ENCODE assay signal across 8 mouse cellular contexts in the genomic region with DNA sequence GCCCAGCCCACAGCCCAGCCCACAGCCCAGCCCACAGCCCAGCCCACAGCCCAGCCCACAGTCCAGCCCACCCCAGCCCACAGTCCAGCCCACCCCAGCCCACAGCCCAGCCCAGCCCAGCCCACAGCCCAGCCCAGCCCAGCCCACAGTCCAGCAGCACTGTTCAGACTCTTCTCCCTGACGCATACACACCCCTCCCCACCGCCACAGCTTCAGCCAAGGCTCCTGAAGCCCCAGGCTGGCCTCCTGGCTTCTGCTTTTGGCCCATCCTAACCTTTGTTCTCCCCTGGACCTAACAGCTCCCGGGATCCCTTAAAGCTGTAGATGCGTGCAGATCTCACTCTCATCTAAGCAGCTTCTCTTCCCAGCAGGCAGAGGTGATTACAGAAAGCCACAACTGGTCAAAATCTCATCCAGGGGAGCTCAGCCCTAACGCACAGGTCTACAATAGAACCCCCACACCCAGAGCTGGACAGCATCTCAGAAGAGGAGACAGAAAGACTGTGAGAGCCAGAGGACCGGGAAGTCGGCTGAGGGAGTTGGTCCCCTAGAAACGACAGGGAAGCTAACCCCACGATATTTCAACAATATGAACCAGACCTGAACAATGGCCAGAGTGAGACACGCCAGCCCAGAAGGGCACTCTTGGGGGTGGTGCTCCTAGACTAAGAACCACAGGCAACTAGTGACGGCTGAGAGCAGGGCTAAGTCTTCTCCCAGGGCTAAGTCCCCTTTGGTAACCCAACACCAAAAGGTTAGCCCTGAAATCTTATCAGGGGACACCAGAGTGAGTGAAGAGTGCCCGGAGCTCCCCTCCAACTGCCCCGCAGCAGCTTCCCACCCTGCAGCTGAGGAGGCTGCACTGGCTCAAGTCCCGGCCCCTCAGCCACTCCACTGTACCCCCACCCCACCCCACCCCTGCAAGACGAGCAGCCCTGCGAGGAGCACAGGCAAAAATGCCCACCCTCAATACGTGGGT. TPM values are rescaled to one million over a fixed set of nuclear protein-coding genes. Genes with fewer than 3 reads are reported as not detected.
DNase-seq lines count a peak whose midpoint lies in the region; ATAC-seq lines count a peak whose summit lies in the region.

No protein-coding gene starts in this region.

- no peaks in the 10 kb centered on the region for H3K36me3 ChIP-seq in midbrain, embryonic 11.5 days (ENCODE audit: control insufficient read depth, insufficient read depth, low read length)

- H3K4me3 ChIP-seq in midbrain, embryonic 11.5 days (ENCODE audit: low read depth, low read length): no peak overlapping the region

- DNase-seq in ovary, adult 18-20 months (ENCODE audit: low spot score): peak; percentile 38
- DNase-seq in ovary, postnatal 14 days (ENCODE audit: low spot score): no peak
- DNase-seq in kidney, postnatal 36 days: peak; percentile 72 to 76
- DNase-seq in midbrain, embryonic 11.5 days (ENCODE audit: low spot score, missing footprints): peak; percentile 93
- no peak for DNase-seq in cerebellum, postnatal 36 days

- H3K9me3 ChIP-seq in midbrain, embryonic 11.5 days (ENCODE audit: control insufficient read depth, low read length): no peaks in the 10 kb centered on the region

- no peaks in the 10 kb centered on the region for H3K27me3 ChIP-seq in midbrain, embryonic 11.5 days (ENCODE audit: control insufficient read depth, insufficient read depth, low read length)

- H3K9ac ChIP-seq in midbrain, embryonic 11.5 days (ENCODE audit: low read length): peak overlapping the region; percentile 10

- H3K27ac ChIP-seq in midbrain, embryonic 11.5 days (ENCODE audit: low read depth, low read length): peak overlapping the region; percentile 44; the same call in 1 of the 2 replicates

- WGBS in midbrain, embryonic 11.5 days: 25% methylated on average over 17 of the region's 17 CpGs

- H3K4me1 ChIP-seq in midbrain, embryonic 11.5 days (ENCODE audit: control insufficient read depth, insufficient read depth, low read length): peaks cover 10% of the 10 kb centered on the region

- ATAC-seq in granulocyte monocyte progenitor cell, adult 5-6 weeks (replicated peaks; ENCODE audit: poor library complexity, severe bottlenecking): peak; percentile 44
- ATAC-seq in midbrain, embryonic 11.5 days (ENCODE audit: low FRiP score): peak; percentile 85
- no peak for ATAC-seq in CD4-positive, CD25-positive, alpha-beta regulatory T cell, adult 4 months
- no peak for ATAC-seq in monocyte, adult 5-6 weeks (replicated peaks; ENCODE audit: insufficient number of reproducible peaks, low FRiP score, low TSS enrichment, poor library complexity, severe bottlenecking)

- H3K4me2 ChIP-seq in midbrain, embryonic 11.5 days: peak overlapping the region; percentile 30

RNA-seq across cellular contexts. Expression of a gene that starts 14.7 kb away (rescaled TPM):
- 25.7 and 31.0 TPM in 2 replicates for total RNA-seq in granulocyte monocyte progenitor cell, adult 5-6 weeks (2014; fragmentation: Nextera tagmentation)
- total RNA-seq in granulocyte monocyte progenitor cell, adult 5-6 weeks (2017): 26.8 and 38.7 TPM in 2 replicates
- 10.1 and 11.4 TPM in 2 replicates for polyA plus RNA-seq in midbrain, embryonic 11.5 days (2014; fragmentation: Nextera tagmentation; extraction: Ambion mirVana)
- polyA plus RNA-seq in CD4-positive, CD25-positive, alpha-beta regulatory T cell, adult 4 months (2017; shearing (Covaris generic)): 1 to 10 TPM; 5.7 to 9.5 TPM
- 90.8 to 94.9 TPM (median 92.1 TPM) in 3 replicates for total RNA-seq in monocyte, adult 5-6 weeks (2017)

RNA-seq across cellular contexts. Expression of a gene that starts 26.9 kb away (rescaled TPM):
- 9.6 and 13.9 TPM in 2 replicates for total RNA-seq in granulocyte monocyte progenitor cell, adult 5-6 weeks (2014; fragmentation: Nextera tagmentation)
- 6.7 and 7.9 TPM in 2 replicates for total RNA-seq in granulocyte monocyte progenitor cell, adult 5-6 weeks (2017)
- polyA plus RNA-seq in midbrain, embryonic 11.5 days (2014; fragmentation: Nextera tagmentation; extraction: Ambion mirVana): 8.7 and 9.8 TPM in 2 replicates
- polyA plus RNA-seq in CD4-positive, CD25-positive, alpha-beta regulatory T cell, adult 4 months (2017; shearing (Covaris generic)): 1 to 10 TPM; 3.1 to 4.4 TPM
- total RNA-seq in monocyte, adult 5-6 weeks (2017): 5.5 to 19.7 TPM (median 8.6 TPM) in 3 replicates

Comparison
In these comparisons a context has a peak if more than half of its experiments do, and no peak if none do; other contexts are left out.
1. DNase-seq: peak in ovary, adult 18-20 months (single experiment), kidney, postnatal 36 days (2 of 2) and midbrain, embryonic 11.5 days (single experiment); none in ovary, postnatal 14 days (single experiment) and cerebellum, postnatal 36 days (0 of 2).
2. ATAC-seq: peak in granulocyte monocyte progenitor cell, adult 5-6 weeks (single experiment) and midbrain, embryonic 11.5 days (single experiment); none in CD4-positive, CD25-positive, alpha-beta regulatory T cell, adult 4 months (single experiment) and monocyte, adult 5-6 weeks (single experiment).